Mouse (Mus musculus) liver, adult 2 months (tissue): ENCODE data around the gene Auts2.

ENCODE experiments used
- CTCF ChIP-seq: fragments of 200-500 bp; IDR thresholded peaks from 2 replicates; pipeline ENCODE4 v1.5.1; 2011; ENCODE audit warnings: low read depth, low read length, control low read depth
- POLR2A ChIP-seq: fragments of 200-500 bp; IDR thresholded peaks from 2 replicates; pipeline ENCODE4 v1.6.1; 2011; ENCODE audit warnings: low read length, control low read depth; ENCODE audit not compliant: insufficient read depth; ENCODE audit errors: extremely low read depth

GRCm38 (mm10) chr5:131524900-131525465, 1018.2 kb downstream of the Auts2 start:
- TF ChIP-seq CTCF = no peak
- TF ChIP-seq POLR2A = no peak
